18 mouse cellular contexts compared by ENCODE assay signal in the genomic region with DNA sequence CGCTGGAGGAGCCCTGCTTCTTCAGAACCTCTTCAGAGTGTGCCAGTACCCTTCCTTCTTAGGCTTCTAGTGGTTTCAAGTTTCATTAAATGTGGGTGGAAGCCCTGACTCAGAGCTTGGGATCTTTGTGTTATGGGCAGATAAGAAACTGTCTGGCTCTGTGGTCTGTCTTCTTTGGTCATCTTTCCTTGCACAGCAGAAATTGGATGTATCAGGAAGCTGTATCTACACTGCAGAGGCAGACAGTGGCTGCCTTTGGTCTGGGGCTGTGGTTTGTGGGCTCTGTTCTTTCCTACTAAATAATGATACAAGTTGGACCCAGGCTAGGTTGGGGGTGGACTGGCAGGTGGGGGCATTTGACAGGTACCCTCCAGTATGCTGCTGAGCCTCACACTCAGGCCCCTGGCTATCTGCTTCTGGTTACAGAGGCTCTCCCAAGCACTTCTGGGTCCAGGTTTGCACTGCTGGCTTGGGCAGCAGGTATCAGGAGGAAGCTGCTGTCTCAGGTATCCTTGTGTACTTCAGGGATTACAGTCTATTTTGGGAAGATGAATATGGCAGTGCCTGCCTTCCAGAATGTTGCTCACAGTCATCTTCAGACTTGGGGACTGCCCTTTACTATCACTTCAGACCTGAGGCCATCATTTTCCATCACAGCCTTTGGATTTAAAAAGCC. TPM values are rescaled to one million over a fixed set of nuclear protein-coding genes. Genes with fewer than 3 reads are reported as not detected.
A peak's percentile ranks its signal among the peaks of the same experiment; 100 is the strongest.
DNase-seq lines count a peak whose midpoint lies in the region; ATAC-seq and TF ChIP-seq lines count a peak whose summit lies in the region.
"Had no signal": no experiment of that assay in that cellular context is flagged by ENCODE, and none has a peak within 500 bp of the region (broad histone marks: within the 10 kb centered on the region; RNA-seq: fewer than 3 reads in every experiment).

No protein-coding gene starts in this region.

- ATAC-seq in G1E (ENCODE audit: extremely low read depth, insufficient number of reproducible peaks, low FRiP score, poor library complexity, severe bottlenecking): peak; percentile 87
- peak; percentile 36 for ATAC-seq in liver, embryonic 15.5 days (ENCODE audit: insufficient read depth)
- no peak for ATAC-seq in forebrain, embryonic 14.5 days
- ATAC-seq: CD4-positive, CD25-positive, alpha-beta regulatory T cell, adult 4 months; inflammation-experienced regulatory T-cells, adult 6 months had no signal

- H3K4me1 ChIP-seq in heart, embryonic 10.5 days: peaks cover 72% of the 10 kb centered on the region
- peaks cover 82% of the 10 kb centered on the region for H3K4me1 ChIP-seq in G1E (ENCODE audit: insufficient read depth, low read depth, low read length)
- peaks cover 71% of the 10 kb centered on the region for H3K4me1 ChIP-seq in liver, embryonic 15.5 days (replicated peaks)
- peaks cover 15% of the 10 kb centered on the region for H3K4me1 ChIP-seq in forebrain, embryonic 14.5 days (ENCODE audit: control insufficient read depth, insufficient read depth, low read length)

- intact Hi-C loops in heart, postnatal 14 days (cut with DNase I): no loop called here

- no peak overlapping the region for H3K9ac ChIP-seq in liver, embryonic 15.5 days
- no peak overlapping the region for H3K9ac ChIP-seq in forebrain, embryonic 14.5 days (ENCODE audit: low read length)
- H3K9ac ChIP-seq: limb, embryonic 13.5 days had no signal

- no peak for TF ChIP-seq CTCF in G1E (IDR thresholded peaks at IDR 0.05; ENCODE audit: low read depth, low read length)

- no peaks in the 10 kb centered on the region for H3K9me3 ChIP-seq in heart, embryonic 10.5 days
- H3K9me3 ChIP-seq in G1E (replicated peaks): no peaks in the 10 kb centered on the region
- H3K9me3 ChIP-seq in liver, embryonic 15.5 days (replicated peaks): no peaks in the 10 kb centered on the region
- no peaks in the 10 kb centered on the region for H3K9me3 ChIP-seq in forebrain, embryonic 14.5 days (replicated peaks; ENCODE audit: control insufficient read depth, low read length)
- H3K9me3 ChIP-seq: limb, embryonic 13.5 days had no signal

- H3K27ac ChIP-seq in heart, embryonic 10.5 days: peak overlapping the region; percentile 17; the same call in 1 of the 2 replicates
- H3K27ac ChIP-seq in liver, embryonic 15.5 days (replicated peaks): peak overlapping the region; percentile 24; the same call in 1 of the 2 replicates
- no peak overlapping the region for H3K27ac ChIP-seq in forebrain, embryonic 14.5 days (ENCODE audit: low read depth, low read length)
- H3K27ac ChIP-seq: kidney, postnatal 0 days; limb, embryonic 13.5 days had no signal

- WGBS in heart, embryonic 10.5 days: 64% methylated on average over 1 of the region's 1 CpGs
- WGBS in liver, embryonic 15.5 days (ENCODE audit: insufficient replicate concordance): 9% methylated on average over 1 of the region's 1 CpGs
- WGBS in forebrain, embryonic 14.5 days: 74% methylated on average over 1 of the region's 1 CpGs

- no peak for DNase-seq in heart, embryonic 10.5 days (ENCODE audit: low spot score)
- DNase-seq in heart, postnatal 14 days: no peak
- peak; percentile 66 for DNase-seq in G1E (ENCODE audit: low spot score)
- DNase-seq in c-Kit-positive CD71-positive TER-119-negative erythroid progenitor cells, embryonic 14.5 days (ENCODE audit: low read depth): peak; percentile 63
- no peak for DNase-seq in cerebellum, postnatal 4 days (ENCODE audit: low spot score in 2 of 2)
- DNase-seq in forebrain, embryonic 14.5 days (ENCODE audit: low spot score): no peak
- no peak for DNase-seq in urinary bladder, postnatal 14 days (ENCODE audit: low spot score)
- DNase-seq: adrenal gland, adult 8-10 months; lung, postnatal 4 days had no signal

- H3K36me3 ChIP-seq in heart, embryonic 10.5 days: peaks cover 23% of the 10 kb centered on the region
- peaks cover 63% of the 10 kb centered on the region for H3K36me3 ChIP-seq in G1E (replicated peaks)
- peaks cover 35% of the 10 kb centered on the region for H3K36me3 ChIP-seq in liver, embryonic 15.5 days (replicated peaks)
- H3K36me3 ChIP-seq in forebrain, embryonic 14.5 days (ENCODE audit: control insufficient read depth, insufficient read depth, low read length): peaks cover 25% of the 10 kb centered on the region

- no peak overlapping the region for H3K4me3 ChIP-seq in heart, embryonic 10.5 days
- H3K4me3 ChIP-seq in G1E (ENCODE audit: low read depth, low read length): peak overlapping the region; percentile 22; the same call in 1 of the 2 replicates
- no peak overlapping the region for H3K4me3 ChIP-seq in liver, embryonic 15.5 days (replicated peaks)
- H3K4me3 ChIP-seq in forebrain, embryonic 14.5 days (ENCODE audit: low read depth, low read length): no peak overlapping the region
- H3K4me3 ChIP-seq: erythroblast, embryonic 14.5 days; limb, embryonic 13.5 days had no signal

- H3K4me2 ChIP-seq in liver, embryonic 15.5 days: peak overlapping the region; percentile 14; the same call in 1 of the 2 replicates
- no peak overlapping the region for H3K4me2 ChIP-seq in forebrain, embryonic 14.5 days (ENCODE audit: low read length)
- H3K4me2 ChIP-seq: limb, embryonic 13.5 days had no signal

- no peaks in the 10 kb centered on the region for H3K27me3 ChIP-seq in heart, embryonic 10.5 days (ENCODE audit: insufficient read depth, poor library complexity, severe bottlenecking)
- no peaks in the 10 kb centered on the region for H3K27me3 ChIP-seq in G1E (ENCODE audit: insufficient read depth, low read length)
- no peaks in the 10 kb centered on the region for H3K27me3 ChIP-seq in liver, embryonic 15.5 days
- no peaks in the 10 kb centered on the region for H3K27me3 ChIP-seq in forebrain, embryonic 14.5 days (replicated peaks; ENCODE audit: control insufficient read depth, insufficient read depth, low read length)
- H3K27me3 ChIP-seq: limb, embryonic 13.5 days had no signal

RNA-seq across cellular contexts. Expression of a gene that starts 6.4 kb away (rescaled TPM):
- polyA plus RNA-seq in heart, embryonic 10.5 days (2016; fragmentation: Nextera tagmentation; extraction: Ambion mirVana): 35.8 and 58.5 TPM in 2 replicates
- total RNA-seq in heart, postnatal 14 days (2021): 10 to 100 TPM; 16.0 to 24.5 TPM
- 35.7 and 43.5 TPM in 2 replicates for total RNA-seq in G1E (2014; fragmentation: Nextera tagmentation)
- total RNA-seq in G1E (2017): 42.5 and 46.6 TPM in 2 replicates
- 49.1 and 50.7 TPM in 2 replicates for polyA plus RNA-seq in G1E (2012)
- 15.2 and 20.6 TPM in 2 replicates for polyA plus RNA-seq in liver, embryonic 15.5 days (2015; fragmentation: Nextera tagmentation; extraction: Ambion mirVana)
- polyA plus RNA-seq in forebrain, embryonic 14.5 days (2014; fragmentation: Nextera tagmentation; extraction: Ambion mirVana): 47.2 and 57.7 TPM in 2 replicates

RNA-seq across cellular contexts. Expression of a gene that starts 11.3 kb away (rescaled TPM):
- polyA plus RNA-seq in heart, embryonic 10.5 days (2016; fragmentation: Nextera tagmentation; extraction: Ambion mirVana): not detected in 2 replicates
- total RNA-seq in heart, postnatal 14 days (2021): not detected
- 0.68 and 1.4 TPM in 2 replicates for total RNA-seq in G1E (2014; fragmentation: Nextera tagmentation)
- 0.16 TPM in 1 of 2 replicates, not detected in the other for total RNA-seq in G1E (2017)
- 0.41 and 0.57 TPM in 2 replicates for polyA plus RNA-seq in G1E (2012)
- 3.2 and 4.5 TPM in 2 replicates for polyA plus RNA-seq in liver, embryonic 15.5 days (2015; fragmentation: Nextera tagmentation; extraction: Ambion mirVana)
- 0.28 and 0.46 TPM in 2 replicates for polyA plus RNA-seq in forebrain, embryonic 14.5 days (2014; fragmentation: Nextera tagmentation; extraction: Ambion mirVana)
- total RNA-seq: adrenal gland, adult 8-10 months; heart, postnatal 25 days; layer of hippocampus, postnatal 25 days; monocyte, adult 5-6 weeks had no signal
- polyA plus RNA-seq: CD4-positive, CD25-positive, alpha-beta regulatory T cell, adult 4 months; inflammation-experienced regulatory T-cells, adult 6 months; limb, embryonic 13.5 days had no signal

RNA-seq across cellular contexts. Expression of a gene that starts 48.5 kb away (rescaled TPM):
- 18.7 and 20.9 TPM in 2 replicates for polyA plus RNA-seq in heart, embryonic 10.5 days (2016; fragmentation: Nextera tagmentation; extraction: Ambion mirVana)
- total RNA-seq in heart, postnatal 14 days (2021): 1 to 10 TPM; 6.7 to 7.0 TPM
- 88.8 and 141 TPM in 2 replicates for total RNA-seq in G1E (2014; fragmentation: Nextera tagmentation)
- total RNA-seq in G1E (2017): 32.5 and 32.6 TPM in 2 replicates
- 92.9 and 127 TPM in 2 replicates for polyA plus RNA-seq in G1E (2012)
- 38.2 and 42.4 TPM in 2 replicates for polyA plus RNA-seq in liver, embryonic 15.5 days (2015; fragmentation: Nextera tagmentation; extraction: Ambion mirVana)
- 37.9 and 39.7 TPM in 2 replicates for polyA plus RNA-seq in forebrain, embryonic 14.5 days (2014; fragmentation: Nextera tagmentation; extraction: Ambion mirVana)

Comparison
In these comparisons a context has a peak if more than half of its experiments do, and no peak if none do; other contexts are left out.
1. DNase-seq: peak in G1E (single experiment) and c-Kit-positive CD71-positive TER-119-negative erythroid progenitor cells, embryonic 14.5 days (single experiment); none in heart, embryonic 10.5 days (single experiment), heart, postnatal 14 days (0 of 2), cerebellum, postnatal 4 days (0 of 2), forebrain, embryonic 14.5 days (single experiment) and urinary bladder, postnatal 14 days (single experiment).